Mouse (Mus musculus) gastrocnemius, postnatal 25 days (tissue): ENCODE measurements around the gene F2. TPM values are rescaled to one million over a fixed set of nuclear protein-coding genes. Genes with fewer than 3 reads are reported as not detected.

Experiments
- DNase-seq: peaks from one replicate; pipeline ENCODE4 v3.0.0; 2022
- long read RNA-seq, 2 experiments: library from polyadenylated mRNA; stranded (forward); transcript quantifications; one replicate each; pipeline ENCODE4 v2.0.0; 2021
- total RNA-seq, 2 experiments: library from RNA; stranded (reverse); gene quantifications; 1 replicate in 1 of 2; 2 replicates in 1 of 2; pipeline ENCODE4 v1.2.3; 2021

F2 gene
- total RNA-seq: under 1 TPM in 1 of 2 experiments, not detected in 1; 0.26 TPM
- long read RNA-seq, experiment 1: 0 reads
- long read RNA-seq, experiment 2: 0 reads

GRCm38 (mm10) chr2:91636229-91636628 lies at the start of gene F2:
TSS of gene F2 (minus strand) at chr2:91636414.
- DNase-seq: no peak

GRCm38 (mm10) chr2:91683919-91684318 lies 47.7 kb upstream of the F2 start:
- no peak for DNase-seq

DNA sequence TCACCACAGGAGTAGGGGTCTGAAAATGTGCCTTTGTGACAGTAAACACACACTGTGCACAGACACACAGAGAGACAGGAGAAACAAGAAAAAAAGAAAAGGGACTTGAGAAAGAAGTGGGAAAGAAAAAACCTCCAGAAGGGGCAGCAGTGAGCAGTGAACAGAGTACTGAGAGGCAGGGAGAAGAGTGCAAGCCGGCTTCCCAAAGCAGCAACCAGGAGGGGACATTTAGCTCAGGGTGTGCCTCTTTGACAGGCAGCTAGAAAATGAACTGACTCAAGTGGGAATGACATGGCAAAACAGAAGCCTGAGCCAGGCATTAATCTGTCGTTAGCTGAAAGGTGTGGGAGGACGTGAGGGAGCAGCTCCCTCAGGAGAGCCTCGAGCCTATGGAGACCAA lies 46.6 kb upstream of the F2 start:
- DNase-seq: no peak

GRCm38 (mm10) chr2:91676961-91677360 lies 40.7 kb upstream of the F2 start:
- no peak for DNase-seq

DNA sequence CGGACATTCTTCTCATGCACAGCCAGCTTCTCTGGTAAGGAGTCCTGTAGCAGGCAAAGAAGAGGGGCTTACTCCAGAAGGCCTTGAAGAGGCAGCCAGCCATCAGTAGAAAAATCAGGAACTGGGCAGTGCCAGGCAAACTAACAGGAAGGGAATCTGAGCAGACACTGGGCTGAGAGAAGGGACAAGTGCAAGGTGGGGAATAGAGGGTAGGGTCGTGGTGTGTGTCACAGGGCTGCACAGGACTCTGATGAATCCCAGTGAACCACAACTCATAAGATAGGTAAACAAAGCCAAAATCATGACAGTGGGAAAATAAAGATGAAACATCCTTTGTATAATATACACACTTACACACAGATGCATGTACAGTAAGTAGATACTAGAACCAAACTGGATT lies 40.2 kb upstream of the F2 start:
- DNase-seq: no peak

GRCm38 (mm10) chr2:91674895-91675294 lies 38.7 kb upstream of the F2 start:
- DNase-seq: no peak

GRCm38 (mm10) chr2:91673587-91673986 lies 37.4 kb upstream of the F2 start:
- no peak for DNase-seq

DNA sequence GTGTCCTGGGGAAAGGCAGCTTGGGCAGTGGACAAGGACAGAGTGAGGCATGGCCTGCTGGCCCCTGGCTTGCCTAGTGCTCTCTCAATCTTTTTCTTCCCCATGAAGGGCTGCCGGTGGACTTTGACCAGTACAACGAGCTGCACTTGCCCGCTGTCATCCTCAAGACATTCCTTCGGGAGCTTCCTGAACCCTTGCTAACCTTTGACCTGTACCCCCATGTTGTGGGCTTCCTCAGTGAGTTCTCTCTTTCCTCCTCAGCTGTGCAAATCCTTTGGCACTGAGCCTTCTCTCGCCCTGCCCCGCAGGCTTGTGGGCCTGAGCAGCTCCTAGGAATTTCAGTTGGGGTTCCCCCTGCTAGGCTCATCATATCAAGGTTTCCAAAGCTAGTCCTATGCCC lies 33.8 kb upstream of the F2 start:
- DNase-seq: no peak

DNA sequence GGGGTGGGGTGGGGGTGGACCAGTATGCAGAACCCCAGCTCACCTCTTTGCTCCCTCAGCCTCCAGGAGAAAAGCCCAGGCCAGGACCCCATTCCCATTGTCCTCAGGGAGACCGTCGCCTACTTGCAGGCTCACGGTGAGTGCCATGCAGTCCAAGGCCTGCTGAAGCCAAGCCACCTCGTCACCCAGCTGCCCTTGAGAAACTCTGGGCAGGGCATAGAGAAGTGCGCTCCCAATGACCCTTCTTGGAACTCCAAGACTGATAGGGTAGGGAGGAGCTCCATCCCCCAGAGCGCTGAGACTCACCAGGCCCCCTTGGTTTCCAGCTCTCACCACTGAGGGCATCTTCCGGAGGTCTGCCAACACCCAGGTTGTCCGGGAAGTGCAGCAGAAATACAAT lies 33.1 kb upstream of the F2 start:
- no peak for DNase-seq

DNA sequence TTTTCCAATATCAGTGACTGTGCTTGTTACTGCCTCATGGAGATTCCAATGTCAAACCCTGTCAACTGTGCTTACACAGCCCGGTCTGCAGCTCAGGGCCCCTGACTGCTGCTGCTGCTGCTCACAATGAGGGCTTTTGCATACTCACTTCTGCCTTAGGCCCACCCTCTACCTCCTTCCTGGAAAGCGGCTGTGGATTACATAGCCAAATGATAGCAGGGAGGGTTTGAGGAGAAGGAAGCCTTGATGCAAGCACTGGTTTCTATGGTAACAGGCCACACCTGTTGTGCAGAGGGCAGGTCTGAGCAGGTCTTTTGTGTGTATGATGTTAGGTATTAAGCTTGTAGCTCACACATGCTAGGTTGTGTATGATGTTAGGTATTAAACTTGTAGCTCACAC lies 31.5 kb upstream of the F2 start:
- no peak for DNase-seq

GRCm38 (mm10) chr2:91666386-91666910 lies 30.2 kb upstream of the F2 start:
- DNase-seq: no peak

DNA sequence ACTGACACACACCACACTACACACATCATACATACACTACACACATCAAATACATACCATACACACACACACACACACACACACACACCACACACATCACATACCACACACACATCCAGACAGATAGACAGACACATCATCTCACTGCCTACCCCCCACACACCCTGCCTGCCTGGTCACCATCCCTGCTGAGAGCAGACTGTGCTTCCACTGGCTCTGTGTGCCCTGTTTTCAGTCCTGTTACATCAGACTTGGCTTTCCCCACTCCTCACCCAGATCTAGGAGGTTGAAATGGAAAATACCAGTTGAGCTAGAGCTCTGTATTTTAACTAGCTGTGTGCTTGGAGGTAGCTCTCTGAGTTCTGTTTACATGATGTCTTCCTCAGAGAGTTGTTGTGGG lies 28.6 kb upstream of the F2 start:
- DNase-seq: no peak

DNA sequence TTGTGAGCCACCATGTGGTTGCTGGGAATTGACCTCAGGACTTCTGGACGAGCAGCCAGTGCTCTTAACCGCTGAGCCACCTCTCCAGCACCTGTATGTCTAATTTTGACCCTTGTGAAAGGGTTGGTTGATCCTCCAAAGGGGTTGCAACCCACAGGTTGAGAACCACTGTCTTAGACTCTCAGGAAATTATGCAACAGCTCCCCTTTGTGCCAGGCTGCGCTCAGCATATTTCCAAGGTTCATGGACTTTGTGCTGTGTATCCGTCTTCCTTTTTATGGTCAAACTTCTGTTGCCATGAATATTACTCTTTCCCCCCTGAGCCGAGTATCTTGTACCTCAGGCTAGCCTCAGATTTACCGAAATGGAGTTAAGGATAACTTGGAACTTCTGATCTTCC lies 24.8 kb upstream of the F2 start:
- DNase-seq: no peak

GRCm38 (mm10) chr2:91659657-91660056 lies 23.4 kb upstream of the F2 start:
- no peak for DNase-seq

GRCm38 (mm10) chr2:91656774-91657173 lies 20.6 kb upstream of the F2 start:
- DNase-seq: no peak

DNA sequence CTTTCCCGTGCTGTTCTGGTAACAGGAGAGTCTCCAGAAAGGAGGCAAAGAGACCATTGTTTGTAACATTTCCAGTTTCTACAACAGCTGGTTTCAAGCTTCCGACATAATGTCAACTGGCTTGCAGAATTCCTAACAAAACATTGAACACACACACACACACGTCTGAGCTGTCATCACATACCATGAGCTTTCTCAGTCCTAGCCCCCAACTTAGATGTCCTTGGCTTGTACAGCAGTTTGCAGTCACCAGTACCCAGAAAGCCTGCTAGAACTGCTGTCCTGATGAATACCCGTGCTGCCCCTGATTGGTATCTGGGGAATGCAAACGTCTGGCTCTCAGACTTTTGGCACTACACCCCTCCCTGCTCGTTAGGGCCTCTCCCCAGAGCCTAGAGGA lies 19.6 kb upstream of the F2 start:
- no peak for DNase-seq

- no peak for DNase-seq
Observed at GRCm38 (mm10) chr2:91655388-91655787, 19.2 kb upstream of the F2 start.

GRCm38 (mm10) chr2:91652863-91653262 lies 16.6 kb upstream of the F2 start:
- no peak for DNase-seq

DNA sequence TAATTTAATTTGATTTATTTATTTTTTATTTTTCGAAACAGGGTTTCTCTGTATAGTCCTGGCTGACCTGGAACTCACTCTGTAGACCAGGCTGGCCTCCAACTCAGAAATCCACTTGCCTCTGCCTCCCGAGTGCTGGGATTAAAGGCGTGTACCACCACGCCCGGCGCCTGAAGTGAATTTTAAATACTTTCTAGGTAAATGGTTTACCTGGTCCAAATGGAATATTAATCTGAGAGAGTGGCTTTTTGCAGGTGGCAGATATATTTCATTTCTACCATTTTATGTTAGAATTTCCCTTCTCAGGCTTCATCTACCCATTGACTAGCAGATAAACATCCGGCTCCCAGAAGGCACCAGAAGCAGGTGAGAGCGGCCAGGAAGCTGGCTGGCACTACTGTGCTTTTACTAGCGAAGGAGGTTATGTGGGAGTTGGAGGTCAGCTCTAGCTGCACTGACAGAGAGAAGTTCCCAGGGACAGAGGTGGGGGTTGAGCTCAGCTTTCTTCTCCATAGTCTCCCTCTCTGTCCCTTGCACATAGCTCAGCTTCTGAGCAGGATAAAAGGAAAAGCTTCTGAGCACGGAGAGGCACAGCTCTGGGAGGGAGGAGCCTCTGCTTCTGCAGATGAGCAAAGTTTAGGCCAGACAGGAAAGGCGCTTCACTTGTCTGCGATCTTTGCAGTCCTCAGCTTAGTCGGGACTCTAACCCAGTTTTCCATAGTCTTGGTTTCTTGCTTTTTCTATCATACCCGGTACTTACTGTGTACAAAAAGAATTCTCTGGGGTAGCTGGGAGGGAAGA lies 15.4 kb upstream of the F2 start:
- no peak for DNase-seq

GRCm38 (mm10) chr2:91650360-91650995 lies 14.3 kb upstream of the F2 start:
- no peak for DNase-seq

DNA sequence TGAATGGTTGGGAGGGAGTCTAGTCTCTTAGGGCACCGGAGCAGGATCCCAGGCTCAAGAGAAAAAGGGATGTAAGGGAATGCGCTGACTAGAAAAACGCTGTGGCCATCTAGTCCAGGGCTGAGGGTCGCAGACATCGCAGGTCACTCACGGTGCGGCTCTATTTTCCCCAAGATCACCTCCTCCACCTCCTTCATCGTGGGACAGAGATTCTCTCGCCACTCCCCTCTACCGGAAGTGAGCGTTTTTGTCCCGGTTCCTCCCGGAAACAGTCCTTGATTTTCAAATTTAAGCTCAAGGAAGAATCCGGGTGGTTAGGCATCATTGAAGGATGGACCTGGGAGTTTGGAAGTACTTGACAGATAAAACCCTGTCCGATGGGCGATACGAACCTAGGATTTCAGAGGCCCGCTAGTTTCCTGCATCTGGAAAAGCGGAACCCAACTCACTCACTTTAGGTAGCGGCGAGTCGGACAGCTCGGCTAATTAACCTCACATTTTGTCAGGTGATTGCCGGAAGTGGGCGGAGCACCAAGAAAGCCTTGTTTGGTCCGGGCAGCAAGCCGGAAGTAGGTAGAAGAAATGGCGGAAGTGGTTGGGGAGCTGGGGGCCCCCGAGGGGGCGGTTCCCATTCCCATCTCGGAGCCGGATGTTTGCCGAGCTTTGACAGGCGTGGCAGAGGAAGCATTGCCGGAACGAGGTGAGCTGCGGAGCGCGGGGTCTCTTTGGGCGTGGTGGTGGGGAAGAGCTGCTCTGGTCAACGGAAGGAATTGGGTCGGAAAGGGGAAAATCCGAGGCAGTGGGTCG lies 13.5 kb upstream of the F2 start, which contains the start of the genes Zfp408 and Arhgap1:
Gene Zfp408 (minus strand): TSS at position 239 of the 807 bp plus-strand sequence.
Gene Arhgap1 (plus strand): TSS at position 308 of the 807 bp plus-strand sequence.
- DNase-seq: peak; percentile 94

DNA sequence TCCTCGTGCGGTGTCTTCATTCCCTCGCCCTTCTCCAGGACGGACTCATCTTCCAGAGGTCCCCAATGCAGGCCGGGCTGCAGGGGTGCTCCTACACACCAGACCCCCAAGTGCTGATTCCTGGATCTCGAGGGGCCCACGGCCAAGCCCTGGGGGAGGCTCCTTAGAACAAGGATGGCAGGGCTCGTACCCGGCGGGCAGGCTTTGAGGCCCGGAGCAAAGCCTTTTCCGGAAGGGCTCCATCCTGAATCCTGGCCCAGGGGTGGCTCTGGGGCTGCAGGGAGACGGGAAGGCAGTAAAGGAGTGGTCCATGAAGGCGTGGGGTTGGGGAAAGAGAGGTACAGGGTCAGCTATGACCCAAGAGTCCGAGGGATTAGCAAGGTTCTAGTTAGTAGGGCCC lies 12.9 kb upstream of the F2 start:
- DNase-seq: no peak

- DNase-seq: no peak
Observed at GRCm38 (mm10) chr2:91646733-91647132, 10.5 kb upstream of the F2 start.
